Mouse (Mus musculus) heart, postnatal 14 days (tissue): Measurements from ENCODE around the gene Vmn2r83. TPM values are rescaled to one million over a fixed set of nuclear protein-coding genes. Genes with fewer than 3 reads are reported as not detected.
"Not testable (repeated sequence)": the region's sequence is repeated elsewhere in the genome, so short reads cannot be mapped to it uniquely, and the experiment has no call there.

Experiments
- DNase-seq, 2 experiments: peaks; one replicate each; pipeline ENCODE4 v3.0.0; 2021 to 2022
- intact Hi-C: fragments of 180-260 bp; cut with DNase I; formaldehyde crosslinking; loops from one replicate; pipeline ENCODE4 v1.15.1; 2025
- long read RNA-seq, 2 experiments: library from polyadenylated mRNA; stranded (forward); transcript quantifications; one replicate each; pipeline ENCODE4 v2.0.0; 2021
- total RNA-seq, 2 experiments: library from RNA; stranded (reverse); gene quantifications; 2 replicates each; pipeline ENCODE4 v1.2.3; 2021

Vmn2r83 gene
- total RNA-seq = not detected
- long read RNA-seq, experiment 1 = 0 reads
- long read RNA-seq, experiment 2 = 0 reads

DNA sequence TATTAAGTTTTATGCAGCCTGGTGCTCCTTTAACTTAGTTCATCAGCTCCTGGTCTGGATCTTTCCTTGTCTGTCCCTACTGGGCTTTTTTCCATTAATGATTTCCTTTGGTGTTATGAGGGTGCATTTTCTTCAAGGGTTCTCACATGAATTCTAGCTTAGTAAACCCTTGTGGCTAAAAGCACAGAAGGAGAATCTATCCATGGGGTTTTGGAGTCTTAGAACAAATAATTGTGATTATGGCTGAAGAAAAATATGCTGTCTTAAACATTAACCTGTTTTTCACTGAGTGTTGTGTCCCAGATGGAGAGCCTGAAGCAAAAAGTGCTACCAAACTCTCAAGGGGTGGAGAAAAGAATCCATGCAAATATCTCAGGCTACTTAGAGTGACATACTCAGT is at the start of gene Vmn2r83:
Vmn2r83 (plus strand) TSS at position 301 of the 400 bp plus-strand sequence.
- intact Hi-C loops = no loop called here
- DNase-seq = no peak

DNA sequence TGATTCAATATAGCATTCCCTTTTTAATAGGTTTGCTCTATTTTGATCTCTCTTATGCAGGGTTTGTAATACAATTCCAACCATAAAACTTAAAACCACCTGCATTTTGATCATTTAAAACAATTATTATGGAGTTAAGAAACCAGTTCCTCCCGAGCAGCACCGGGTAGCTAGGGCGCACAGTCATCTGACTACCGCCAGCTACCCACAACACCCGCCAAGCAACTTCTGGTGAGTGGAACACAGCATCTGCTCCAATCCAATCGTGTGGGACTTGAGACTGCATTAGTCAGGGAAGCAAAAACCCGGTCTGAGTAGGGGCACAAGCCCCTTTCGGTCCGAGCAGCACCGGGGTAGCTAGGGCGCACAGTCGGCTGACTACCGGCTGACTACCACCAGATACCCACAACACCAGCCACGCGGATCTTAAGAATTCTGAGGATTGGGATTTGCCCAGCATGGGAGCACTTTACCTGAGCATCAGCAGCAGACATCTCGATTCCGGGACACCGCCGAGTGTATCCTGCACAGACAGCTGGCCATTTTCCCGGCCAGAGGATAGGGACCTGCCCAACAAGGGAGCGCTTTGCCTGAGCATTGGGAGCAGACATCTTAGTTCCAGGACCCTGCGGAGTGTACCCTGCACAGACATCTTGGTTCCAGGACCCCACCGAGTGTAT is 33.2 kb upstream of the Vmn2r83 start:
- DNase-seq, intact Hi-C loops: not testable (repeated sequence)

DNA sequence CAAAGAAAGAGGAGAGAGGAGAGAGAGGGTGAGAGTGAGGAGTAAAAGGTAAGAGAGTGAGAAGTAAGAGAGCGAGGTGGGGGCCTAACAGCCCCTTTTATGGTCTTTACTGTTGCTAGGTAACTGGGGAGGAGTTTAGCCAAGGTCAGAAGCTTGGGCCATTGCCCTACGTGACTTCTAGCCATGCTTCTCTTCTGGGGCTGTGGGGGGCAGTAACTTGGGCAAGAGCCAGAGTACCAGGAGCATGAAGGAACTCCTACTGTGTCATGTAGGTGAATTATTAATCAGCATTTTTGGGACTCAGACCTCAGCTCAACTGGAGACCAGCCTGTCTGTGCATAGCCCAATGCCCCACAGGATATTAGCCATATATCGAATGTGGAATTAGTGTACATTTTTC is 27.4 kb downstream of the Vmn2r83 start:
- intact Hi-C loops = no loop called here
- DNase-seq = no peak

DNA sequence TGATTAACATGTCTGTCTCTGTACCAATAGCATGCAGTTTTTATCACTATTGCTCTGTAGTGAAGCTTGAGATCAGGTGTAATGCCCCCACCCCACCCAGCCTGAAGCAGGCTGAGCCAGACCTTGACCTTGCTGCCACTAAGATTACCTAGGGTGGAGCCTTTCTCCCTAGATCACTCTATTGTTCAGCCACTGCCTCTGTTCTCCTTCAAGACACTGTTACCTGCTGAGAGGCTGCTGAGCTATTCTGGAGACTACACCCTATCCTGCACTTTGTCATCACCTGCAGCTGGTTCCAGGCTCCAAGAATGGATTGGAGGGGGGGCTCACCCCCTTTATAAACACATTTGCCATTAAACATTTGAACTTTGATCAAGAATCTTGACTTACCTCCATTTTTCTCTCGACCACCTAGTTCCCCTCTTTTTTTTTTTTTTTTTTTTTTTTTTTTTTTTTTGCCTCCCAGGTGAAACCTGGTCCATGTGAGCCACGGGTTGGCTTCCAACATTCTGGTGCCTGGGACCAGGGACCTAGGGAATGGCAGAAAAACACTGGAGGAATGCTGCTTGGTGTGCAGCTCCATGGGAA is 28.3 kb downstream of the Vmn2r83 start:
- intact Hi-C loops = no loop called here
- no peak for DNase-seq

DNA sequence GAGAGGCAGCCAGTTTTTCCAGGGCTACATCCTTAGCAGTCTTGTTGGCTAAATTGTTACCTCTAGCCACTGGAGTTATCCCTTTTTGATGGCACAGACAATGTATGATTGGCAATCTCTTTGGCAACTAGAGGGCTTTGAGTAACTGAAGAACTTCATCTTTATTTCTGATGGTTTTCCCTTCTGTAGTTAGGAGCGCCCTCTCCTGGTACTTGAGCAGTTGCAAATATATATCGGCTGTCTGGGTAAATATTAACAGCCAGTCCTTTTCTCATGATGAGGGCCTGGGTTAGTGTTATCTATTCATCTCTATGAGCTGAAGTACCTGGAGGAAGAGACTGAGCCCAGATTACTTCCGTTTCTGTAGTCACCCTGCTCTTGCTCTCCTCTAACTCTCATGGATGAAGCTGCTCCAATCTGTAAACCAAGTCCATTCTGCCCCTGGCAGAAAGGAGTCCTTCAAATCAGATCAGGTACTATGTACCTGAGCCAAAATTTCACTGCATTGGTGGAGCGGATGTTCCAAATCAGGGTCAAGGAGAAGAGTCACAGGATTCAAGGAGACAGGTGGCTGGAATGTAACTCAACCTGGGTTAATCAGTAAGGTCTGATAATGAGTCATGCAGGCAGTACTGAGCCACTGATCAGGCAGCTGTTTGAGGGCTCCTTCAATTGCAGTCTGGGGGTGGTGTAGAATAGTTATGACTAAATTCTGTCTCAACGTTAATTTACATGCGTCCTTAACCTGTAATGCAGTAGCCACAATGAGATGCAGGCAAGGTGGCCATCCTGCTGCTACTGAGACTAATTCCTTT is 34.5 kb downstream of the Vmn2r83 start:
- DNase-seq = no peak
- intact Hi-C loops = no loop called here

DNA sequence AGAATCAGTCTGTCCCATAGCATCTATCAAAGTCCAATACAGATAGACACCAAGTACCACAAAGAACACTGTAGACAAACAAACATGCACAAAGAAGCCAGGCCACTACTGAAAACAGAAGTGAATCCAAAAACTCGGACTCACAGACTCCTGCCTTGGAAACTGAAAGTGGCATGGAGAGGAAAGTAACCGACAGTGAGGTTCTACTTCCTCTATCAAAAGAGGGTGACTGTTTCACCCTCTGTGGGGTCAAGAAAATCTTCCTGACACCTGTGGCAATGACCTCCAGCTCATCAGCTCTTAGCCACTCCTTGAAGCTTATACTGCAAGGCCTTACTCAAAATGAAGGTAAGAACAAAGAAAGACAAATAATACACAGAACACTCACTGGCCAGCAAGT is 38.2 kb downstream of the Vmn2r83 start:
- intact Hi-C loops = no loop called here

DNA sequence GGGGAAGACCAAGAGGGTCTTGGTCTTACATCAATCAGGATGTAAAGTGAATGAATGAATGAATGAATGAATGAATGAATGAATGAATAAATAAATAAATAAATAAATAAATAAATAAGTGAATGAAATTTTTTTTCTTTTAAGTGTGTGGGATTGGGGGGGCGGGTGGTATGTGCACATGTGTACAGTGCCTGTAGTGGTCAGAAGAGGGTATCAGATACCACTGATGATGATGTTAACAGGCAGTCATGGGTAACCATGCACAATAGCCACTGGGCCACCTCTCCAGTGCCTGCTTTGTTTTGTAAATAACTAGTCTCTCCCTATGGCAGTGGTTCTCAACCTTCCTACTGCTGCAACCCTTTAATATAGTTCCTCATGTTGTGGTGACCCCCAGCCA is 55.9 kb downstream of the Vmn2r83 start:
- intact Hi-C loops = no loop called here
- no peak for DNase-seq

More for the DNA sequence above, 38.2 kb downstream of the Vmn2r83 start:
- no peak for DNase-seq

DNA sequence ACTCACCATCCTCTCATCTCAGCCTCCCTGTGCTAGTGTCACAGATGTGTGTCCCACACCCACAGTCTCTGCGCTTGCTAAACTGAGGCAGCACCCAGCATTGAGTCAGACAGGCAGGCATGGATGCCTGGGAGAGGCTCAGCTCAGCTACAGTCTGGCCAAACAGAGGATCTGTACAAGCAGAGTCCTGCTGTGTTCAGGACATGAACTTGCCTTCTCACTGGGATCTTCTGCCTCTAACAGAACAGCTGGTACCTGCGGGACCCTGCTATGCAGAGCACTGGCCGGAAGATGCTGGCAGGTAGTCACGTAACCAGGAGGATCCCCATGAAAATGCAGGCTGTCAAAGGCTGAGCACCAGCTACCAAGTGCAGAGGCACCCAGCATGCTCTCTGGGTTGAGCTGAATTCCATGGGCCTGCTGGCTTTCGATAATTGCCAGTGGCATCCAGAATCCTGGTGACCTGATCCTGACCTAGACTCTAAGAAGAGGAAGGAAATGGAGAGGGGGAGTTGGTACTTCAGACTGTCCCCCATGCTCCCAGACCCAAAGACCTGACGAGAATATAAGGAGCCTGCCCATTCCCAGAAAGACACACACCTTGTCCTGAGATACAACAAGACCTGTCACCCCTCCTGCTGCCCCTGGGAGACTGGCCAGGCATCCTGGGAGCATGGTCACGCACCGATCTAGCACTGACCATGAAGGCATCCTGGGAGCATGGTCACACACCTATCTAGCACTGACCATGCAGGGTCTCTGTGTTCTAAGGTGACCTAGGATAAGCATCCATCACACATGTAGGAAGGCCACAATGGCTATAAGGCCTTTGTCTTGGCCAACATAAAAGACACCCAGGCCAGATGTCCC is 57.2 kb downstream of the Vmn2r83 start:
- intact Hi-C loops = no loop called here
- DNase-seq = no peak

DNA sequence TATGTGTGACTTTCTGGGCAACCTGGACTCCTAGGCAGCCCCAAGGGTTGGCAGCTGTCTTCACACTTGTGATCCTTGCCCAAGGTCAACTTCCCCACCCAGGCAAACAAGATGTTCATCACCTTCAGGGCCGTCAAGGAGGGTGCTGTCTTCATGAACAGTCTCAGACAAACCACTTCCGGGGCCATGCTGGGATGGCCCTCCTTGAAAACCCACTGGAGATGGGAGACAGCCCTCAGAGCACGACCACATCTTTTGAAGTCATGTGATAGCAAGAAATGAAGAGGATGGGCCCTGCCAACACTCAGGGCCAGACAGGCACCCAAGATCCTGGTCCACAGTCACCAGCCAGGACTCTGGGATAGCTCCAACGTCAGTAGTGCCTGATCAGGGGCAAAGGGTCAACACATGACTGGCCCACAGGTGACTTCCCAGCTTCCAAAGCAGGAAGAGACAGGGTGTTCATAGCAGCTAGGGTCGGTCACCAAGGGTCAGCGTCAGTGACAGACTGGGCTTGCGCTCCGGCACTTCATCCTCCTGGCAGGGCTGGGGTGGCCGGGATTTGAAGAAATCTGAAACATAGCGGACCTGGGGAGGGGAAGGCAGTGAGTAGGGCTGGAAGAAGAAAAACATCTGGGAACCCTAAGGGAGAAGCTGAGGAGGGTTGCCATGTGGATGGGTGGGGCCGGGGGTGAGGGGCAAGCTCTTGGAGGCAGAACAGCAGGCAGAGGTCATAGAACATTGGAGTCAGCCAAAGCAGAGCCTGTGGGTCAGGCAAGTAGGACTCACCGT is 58.3 kb downstream of the Vmn2r83 start:
- intact Hi-C loops = no loop called here
- no peak for DNase-seq

DNA sequence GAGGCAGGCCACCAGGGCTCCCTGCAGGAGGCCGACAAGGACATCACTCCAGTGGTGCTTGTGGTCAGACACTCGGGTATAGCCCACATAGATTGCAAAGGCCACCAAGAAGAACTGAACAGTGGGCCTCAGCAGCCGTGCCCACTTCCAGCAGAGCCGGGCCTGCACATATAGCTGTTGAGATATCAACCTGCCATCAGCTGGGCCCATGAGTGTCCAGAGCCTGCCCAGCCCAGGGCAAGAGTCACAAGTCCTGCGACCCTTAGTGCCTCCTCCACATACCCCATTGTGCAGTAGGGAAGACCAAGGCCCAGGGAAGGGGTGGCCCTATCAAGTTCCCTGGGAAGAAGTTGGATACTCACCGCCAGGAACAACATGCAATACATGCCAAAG is 58.9 kb downstream of the Vmn2r83 start:
- intact Hi-C loops = no loop called here
- DNase-seq = no peak

DNA sequence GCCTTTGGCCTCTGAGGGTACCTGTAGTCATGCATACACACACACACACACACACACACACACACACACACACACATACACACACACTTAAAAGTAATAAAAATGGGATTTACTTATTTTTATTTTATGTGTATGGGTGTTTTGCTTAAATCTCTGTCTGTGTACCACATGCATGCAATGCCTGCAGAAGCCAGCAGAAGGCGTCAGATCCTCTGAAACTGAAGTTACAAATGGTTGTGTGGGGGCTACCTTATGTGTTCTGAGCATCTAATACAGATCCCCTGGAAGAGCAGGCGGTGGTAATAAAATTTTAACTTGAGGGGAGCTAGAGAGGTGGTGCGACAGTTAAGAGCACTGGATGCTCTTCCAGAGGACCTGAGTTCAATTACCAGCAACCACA is 59.5 kb downstream of the Vmn2r83 start:
- DNase-seq = no peak
- intact Hi-C loops = no loop called here

DNA sequence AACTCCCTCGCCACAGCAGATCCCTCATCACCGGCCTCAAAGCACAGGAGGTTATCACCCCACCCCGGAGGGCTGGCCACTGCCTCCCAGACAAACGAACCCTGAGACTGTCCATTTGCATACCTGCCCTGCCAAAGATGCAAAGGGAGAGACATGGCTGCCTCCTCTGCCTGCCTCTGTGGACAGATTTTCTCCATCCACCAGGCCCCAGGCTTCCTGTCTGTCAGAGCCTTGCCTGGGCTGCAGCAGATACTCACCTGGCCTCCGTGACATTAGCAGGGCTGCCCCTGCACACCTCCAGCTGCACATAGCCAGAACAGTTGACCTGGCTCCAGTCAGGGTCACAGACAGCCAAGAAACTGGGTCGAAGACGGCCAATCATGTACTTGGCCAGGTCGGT is 61.7 kb downstream of the Vmn2r83 start:
- intact Hi-C loops = no loop called here
- DNase-seq = no peak

DNA sequence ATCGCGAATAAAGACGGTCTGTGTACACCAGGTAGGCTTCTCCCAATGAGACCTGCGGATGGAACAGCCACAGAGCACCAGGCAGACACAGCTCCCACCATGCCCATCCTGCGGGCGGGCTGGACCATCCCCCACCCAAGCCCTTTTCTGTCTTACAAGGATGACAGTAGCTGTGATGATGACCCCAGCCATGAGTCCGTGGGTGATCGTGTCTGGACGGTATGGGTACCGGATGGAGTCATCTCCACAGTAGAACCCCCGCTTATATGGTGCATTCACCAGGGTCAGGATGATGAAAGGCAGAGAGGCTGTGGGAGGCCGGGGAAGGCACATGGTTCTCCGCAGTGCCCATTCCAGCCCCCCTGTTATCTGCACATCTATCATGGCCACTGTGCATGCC is 62.2 kb downstream of the Vmn2r83 start:
- intact Hi-C loops = no loop called here
- no peak for DNase-seq

DNA sequence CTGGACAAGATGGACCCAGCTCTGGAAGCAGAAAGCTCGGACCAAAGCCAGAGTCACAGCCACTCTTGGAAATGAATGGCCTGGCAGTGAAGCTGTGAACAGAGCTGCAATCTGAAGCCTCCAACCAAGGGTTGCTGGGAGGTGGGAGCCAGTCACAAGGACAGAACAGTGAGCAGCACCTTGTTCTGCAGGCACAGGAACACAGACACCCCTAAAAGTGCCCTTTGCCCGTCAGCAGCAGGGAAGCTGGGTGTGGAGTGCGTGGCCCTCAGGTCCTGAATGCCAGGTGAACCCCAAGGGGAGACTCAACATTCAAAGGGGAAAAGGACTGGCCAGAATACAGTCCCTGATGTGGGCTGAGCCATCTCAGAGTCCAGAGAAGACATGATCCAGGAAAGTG is 63.1 kb downstream of the Vmn2r83 start:
- no peak for DNase-seq
- intact Hi-C loops = no loop called here

DNA sequence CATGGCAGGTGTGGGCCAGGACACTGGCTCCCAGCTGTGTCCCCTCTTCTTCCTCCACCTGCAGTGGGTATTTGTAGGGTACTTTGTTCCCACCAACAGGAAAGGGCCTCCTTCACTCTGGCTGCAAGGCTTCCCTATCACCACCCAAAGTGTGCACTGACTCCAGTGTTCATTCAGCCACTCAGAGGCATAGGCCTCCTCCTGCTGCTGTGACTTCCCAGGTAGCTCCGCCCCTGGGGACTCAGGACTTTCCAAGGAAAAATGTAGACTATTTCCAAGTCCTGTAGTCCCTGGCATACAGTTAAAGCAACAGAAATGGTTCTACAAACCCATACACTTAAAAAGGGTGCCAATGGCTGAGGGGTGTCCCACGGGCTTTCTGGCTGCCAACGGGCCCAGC is 64.1 kb downstream of the Vmn2r83 start:
- intact Hi-C loops = no loop called here
- DNase-seq = no peak

DNA sequence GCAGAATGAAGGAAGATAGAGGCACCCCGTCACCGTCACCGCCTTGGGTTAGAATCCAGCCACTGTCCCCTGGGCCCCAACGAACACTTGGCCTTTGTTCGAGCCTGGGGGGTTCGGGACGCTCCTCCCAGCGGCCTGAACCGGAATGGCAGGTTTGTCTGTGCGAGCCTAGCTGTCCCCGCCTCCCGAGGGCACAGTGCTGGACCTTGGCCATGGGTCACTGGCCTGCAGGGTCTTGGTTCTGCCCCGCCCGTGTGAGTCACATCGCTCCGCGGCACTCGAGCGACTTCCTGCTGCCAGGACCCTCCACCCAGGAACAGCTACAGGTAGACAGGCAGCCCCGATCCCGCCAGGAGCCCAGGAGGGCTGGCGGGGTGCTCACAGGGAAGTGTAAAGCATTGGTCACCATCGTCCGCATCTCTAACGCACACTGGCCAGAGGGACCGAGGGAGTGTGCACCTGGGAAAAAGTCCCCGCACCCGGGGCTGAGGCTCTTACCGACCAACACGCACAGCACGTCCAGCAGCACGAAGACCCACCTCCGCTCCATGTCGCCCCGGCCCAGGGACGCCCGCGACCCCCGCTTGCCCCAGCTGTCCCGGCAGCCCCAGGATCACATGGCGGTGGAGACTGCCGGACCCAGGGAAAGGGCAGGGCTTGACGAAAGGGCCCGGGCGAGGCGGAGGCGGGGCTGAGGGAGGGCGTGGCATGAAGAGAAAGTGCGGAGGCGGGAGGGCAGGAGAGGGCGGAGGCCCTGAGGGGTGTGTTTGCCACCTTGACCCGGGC is 64.8 kb downstream of the Vmn2r83 start, which contains the start of gene Plpp2:
Plpp2 (minus strand) TSS at position 671 of the 786 bp plus-strand sequence.
- intact Hi-C loops = no loop called here
- peak; percentile 61 to 68 for DNase-seq

DNA sequence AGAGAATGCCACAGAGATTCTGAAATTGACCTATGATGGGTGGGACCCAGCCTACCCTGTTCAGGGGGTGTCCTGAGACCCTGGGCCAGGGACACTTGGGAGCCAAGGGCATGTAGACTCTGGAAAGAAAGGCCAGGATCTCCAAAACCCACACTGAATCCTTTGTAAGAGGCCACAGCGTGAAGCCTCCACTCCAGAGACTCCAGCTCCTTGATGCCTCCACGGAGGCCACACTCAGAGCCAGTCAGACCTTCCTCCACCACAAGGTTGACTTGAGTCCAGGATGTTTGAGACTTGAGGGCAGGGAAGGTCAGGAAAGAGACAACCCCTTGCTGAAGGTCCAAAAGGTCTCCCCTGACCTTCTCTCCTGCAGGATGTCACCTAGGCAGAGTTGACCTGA is 65.9 kb downstream of the Vmn2r83 start:
- no peak for DNase-seq
- intact Hi-C loops = no loop called here

DNA sequence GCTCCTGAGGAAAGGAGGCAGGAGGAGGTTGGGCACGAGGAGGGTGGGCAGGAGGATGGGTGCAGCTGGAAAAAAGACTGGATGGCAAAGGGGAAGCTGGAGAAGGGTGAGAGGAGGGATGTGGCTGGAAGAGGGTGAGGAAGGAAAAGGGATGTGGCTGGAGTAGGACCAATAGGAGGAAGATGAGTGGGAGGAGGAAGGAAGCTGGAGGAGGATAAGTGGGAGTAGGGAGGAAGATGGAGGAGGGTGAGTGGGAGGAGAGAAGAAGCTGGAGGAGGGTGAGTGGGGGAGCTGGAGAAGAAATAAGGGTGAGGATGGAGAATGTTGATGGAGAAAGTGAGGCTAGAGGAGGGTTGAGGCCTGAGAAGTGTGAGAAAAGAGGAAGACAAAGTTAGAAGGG is 66.9 kb downstream of the Vmn2r83 start:
- intact Hi-C loops = no loop called here
- no peak for DNase-seq

DNA sequence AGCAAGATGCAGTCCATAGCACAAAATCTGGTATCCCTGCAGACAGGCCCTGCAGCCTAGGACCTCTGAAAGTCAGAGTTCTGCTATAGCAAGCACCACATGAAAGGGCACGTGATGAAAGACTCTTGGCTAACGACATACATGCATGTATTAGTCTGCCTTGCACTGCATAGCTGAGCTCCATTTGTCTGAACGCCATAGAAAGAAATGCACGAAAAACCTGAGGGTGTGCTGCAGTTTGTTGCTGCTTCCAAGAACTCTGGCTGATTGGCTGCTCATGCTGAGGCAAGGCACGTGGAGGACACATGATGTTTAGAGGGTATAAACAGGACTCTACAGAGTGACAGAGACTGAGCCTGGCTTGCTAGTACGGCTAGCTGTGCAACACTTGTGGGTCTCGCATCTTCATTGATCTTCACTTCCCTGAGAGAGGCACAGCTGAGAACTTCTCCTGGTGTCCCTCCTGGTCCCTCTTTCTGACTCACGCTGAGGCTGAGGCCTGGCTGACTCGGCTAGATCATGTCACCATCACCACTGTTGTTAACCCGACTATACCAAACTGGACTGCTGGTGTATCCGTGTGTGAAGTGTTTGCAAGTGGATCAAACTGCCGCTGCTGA is 68.0 kb downstream of the Vmn2r83 start:
- DNase-seq = no peak
- intact Hi-C loops = no loop called here
